Mouse (Mus musculus): ENCODE measurements at regions not wholly inside any gene's neighbourhood (a gene's known extent, or its start where the extent isn't known, plus 50 kb on each side); places are given as distances from the start of the nearest gene placed in this dataset.

- H3K9ac ChIP-seq = no peak overlapping the region
- no peaks in the 10 kb centered on the region for H3K27me3 ChIP-seq
- no peak overlapping the region for H3K4me3 ChIP-seq (replicated peaks)
- H3K4me2 ChIP-seq = no peak overlapping the region
- 92% methylated on average over 6 of the region's 6 CpGs for WGBS
- H3K4me1 ChIP-seq = peaks cover 39% of the 10 kb centered on the region
- H3K9me3 ChIP-seq = no peaks in the 10 kb centered on the region; the same call in 1 of the 2 replicates
- no peaks in the 10 kb centered on the region for H3K36me3 ChIP-seq (replicated peaks)
- ATAC-seq (ENCODE audit: low FRiP score) = no peak
- H3K27ac ChIP-seq = peak overlapping the region; percentile 9
These were observed 209.5 kb downstream of the Sorl1 start for GRCm38 (mm10) chr9:41914611-41915010.

DNA sequence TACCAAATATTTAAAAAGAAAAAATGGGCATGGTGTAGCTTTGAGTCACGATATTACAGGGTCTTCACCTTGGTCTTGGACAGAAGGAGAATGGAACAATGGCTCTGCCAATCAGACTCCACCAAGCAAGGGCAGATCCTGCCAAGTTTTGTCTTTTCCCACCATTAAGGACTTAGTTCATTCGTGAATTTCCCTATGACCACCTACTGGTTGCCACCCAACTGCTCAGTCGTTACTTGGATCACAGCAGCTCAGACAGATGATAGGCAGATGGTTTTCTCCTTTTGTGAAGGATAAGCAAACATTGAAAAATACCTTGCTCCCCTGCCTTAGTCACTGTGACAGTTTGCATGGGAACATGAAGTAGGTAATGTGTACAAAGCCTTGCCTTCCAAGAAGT lies 210.2 kb downstream of the Sorl1 start:
- WGBS = 56% methylated on average over 3 of the region's 3 CpGs
- Histone ChIP-seq H3K9ac (no peak overlapping the region), H3K27ac (no peak overlapping the region), H3K27me3 (no peaks in the 10 kb centered on the region), H3K4me2 (no peak overlapping the region), H3K4me1 (peaks cover 32% of the 10 kb centered on the region), H3K36me3 (replicated peaks) (no peaks in the 10 kb centered on the region), H3K4me3 (replicated peaks) (no peak overlapping the region), H3K9me3 (no peaks in the 10 kb centered on the region; the same call in 1 of the 2 replicates)
- no peak for ATAC-seq (ENCODE audit: low FRiP score)

GRCm38 (mm10) chr9:41912482-41912881 lies 211.6 kb downstream of the Sorl1 start:
- WGBS = 88% methylated on average over 5 of the region's 5 CpGs
- H3K4me3 ChIP-seq (replicated peaks) = no peak overlapping the region
- ATAC-seq (ENCODE audit: low FRiP score) = no peak
- H3K27ac ChIP-seq = no peak overlapping the region
- H3K27me3 ChIP-seq = no peaks in the 10 kb centered on the region
- H3K4me2 ChIP-seq = no peak overlapping the region
- no peaks in the 10 kb centered on the region for H3K36me3 ChIP-seq (replicated peaks)
- no peaks in the 10 kb centered on the region; the same call in 1 of the 2 replicates for H3K9me3 ChIP-seq
- H3K4me1 ChIP-seq = peaks cover 18% of the 10 kb centered on the region
- no peak overlapping the region for H3K9ac ChIP-seq

DNA sequence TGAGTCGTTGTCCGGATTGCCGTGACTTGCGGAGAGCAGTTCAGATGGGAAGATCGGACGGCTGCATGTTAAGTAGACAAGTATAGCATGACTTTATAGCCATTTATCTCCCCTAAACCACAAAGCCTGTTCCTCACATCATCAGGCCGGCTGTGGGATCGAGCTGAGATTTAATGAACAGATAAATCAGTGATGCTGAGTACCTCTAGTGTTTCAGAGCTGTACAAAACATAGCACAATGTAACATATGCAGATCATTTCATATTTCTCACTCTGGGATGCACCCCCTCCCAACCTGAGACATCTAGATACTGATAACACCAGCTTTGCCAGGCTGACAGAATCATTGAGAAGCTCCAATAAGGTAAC lies 223.5 kb downstream of the Sorl1 start:
- 68% methylated on average over 8 of the region's 8 CpGs for WGBS
- ATAC-seq (ENCODE audit: low FRiP score) = no peak
- H3K27ac ChIP-seq = no peak overlapping the region

GRCm38 (mm10) chr9:41899766-41900605 lies 224.1 kb downstream of the Sorl1 start:
- no peak overlapping the region for H3K9ac ChIP-seq
- H3K4me2 ChIP-seq = no peak overlapping the region
- H3K4me1 ChIP-seq = peaks cover 19% of the 10 kb centered on the region
- H3K27ac ChIP-seq = no peak overlapping the region
- H3K4me3 ChIP-seq (replicated peaks) = no peak overlapping the region
- no peaks in the 10 kb centered on the region for H3K36me3 ChIP-seq (replicated peaks)
- H3K9me3 ChIP-seq = no peaks in the 10 kb centered on the region
- H3K27me3 ChIP-seq = 0 out of 2 replicates have a peak, but pooled peaks cover 3% of the 10 kb centered on the region
- ATAC-seq (ENCODE audit: low FRiP score) = no peak
- WGBS = 35% methylated on average over 11 of the region's 11 CpGs

More for the DNA sequence above, 223.5 kb downstream of the Sorl1 start:
- Histone ChIP-seq H3K4me3 (replicated peaks) (no peak overlapping the region), H3K4me2 (no peak overlapping the region), H3K4me1 (peaks cover 19% of the 10 kb centered on the region), H3K9me3 (no peaks in the 10 kb centered on the region), H3K27me3 (0 out of 2 replicates have a peak, but pooled peaks cover 3% of the 10 kb centered on the region), H3K9ac (no peak overlapping the region), H3K36me3 (replicated peaks) (no peaks in the 10 kb centered on the region)

GRCm38 (mm10) chr9:41895106-41895505 lies 229.0 kb downstream of the Sorl1 start:
- peaks cover 3% of the 10 kb centered on the region; the same call in 1 of the 2 replicates for H3K27me3 ChIP-seq
- no peak overlapping the region for H3K4me2 ChIP-seq
- H3K4me3 ChIP-seq (replicated peaks) = no peak overlapping the region
- no peaks in the 10 kb centered on the region for H3K36me3 ChIP-seq (replicated peaks)
- no peak overlapping the region for H3K27ac ChIP-seq
- peaks cover 37% of the 10 kb centered on the region for H3K4me1 ChIP-seq
- no peaks in the 10 kb centered on the region for H3K9me3 ChIP-seq
- WGBS = 87% methylated on average over 5 of the region's 5 CpGs
- ATAC-seq (ENCODE audit: low FRiP score) = no peak
- H3K9ac ChIP-seq = no peak overlapping the region

GRCm38 (mm10) chr9:41892841-41893240 lies 231.3 kb downstream of the Sorl1 start:
- Histone ChIP-seq H3K9me3 (no peaks in the 10 kb centered on the region), H3K36me3 (replicated peaks) (no peaks in the 10 kb centered on the region), H3K9ac (no peak overlapping the region), H3K4me2 (no peak overlapping the region), H3K27ac (no peak overlapping the region), H3K27me3 (peaks cover 3% of the 10 kb centered on the region; the same call in 1 of the 2 replicates), H3K4me3 (replicated peaks) (no peak overlapping the region), H3K4me1 (peaks cover 31% of the 10 kb centered on the region)
- 81% methylated on average over 3 of the region's 3 CpGs for WGBS
- ATAC-seq (ENCODE audit: low FRiP score) = no peak

DNA sequence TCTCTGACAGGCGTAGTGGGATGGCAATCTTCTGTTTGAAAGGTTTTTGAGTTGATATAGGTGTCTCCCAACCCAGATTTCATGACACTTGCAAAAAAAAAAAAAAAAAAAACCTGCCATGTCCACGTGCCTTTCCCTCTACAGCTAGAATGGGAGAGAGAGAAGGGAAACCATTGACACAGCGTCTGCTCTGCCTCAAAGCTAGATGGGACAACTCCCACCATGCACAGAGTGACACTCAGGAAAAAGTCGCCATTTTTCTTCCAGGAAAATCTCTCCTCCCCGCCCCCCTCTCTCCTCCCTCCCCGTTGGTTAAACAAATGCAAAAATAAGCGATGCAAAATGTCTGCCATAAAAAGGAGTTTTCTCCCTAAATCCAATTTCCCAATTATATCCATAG lies 232.9 kb downstream of the Sorl1 start:
- WGBS = 54% methylated on average over 7 of the region's 7 CpGs
- H3K36me3 ChIP-seq (replicated peaks) = no peaks in the 10 kb centered on the region
- H3K27ac ChIP-seq = peak overlapping the region; percentile 94
- 0 out of 2 replicates have a peak overlapping the region, but pooled peaks have one; percentile 13 for H3K9ac ChIP-seq
- no peaks in the 10 kb centered on the region; the same call in 1 of the 2 replicates for H3K27me3 ChIP-seq
- no peak for ATAC-seq (ENCODE audit: low FRiP score)
- H3K9me3 ChIP-seq = no peaks in the 10 kb centered on the region
- H3K4me3 ChIP-seq (replicated peaks) = no peak overlapping the region
- peaks cover 31% of the 10 kb centered on the region for H3K4me1 ChIP-seq
- peak overlapping the region; percentile 42 for H3K4me2 ChIP-seq

DNA sequence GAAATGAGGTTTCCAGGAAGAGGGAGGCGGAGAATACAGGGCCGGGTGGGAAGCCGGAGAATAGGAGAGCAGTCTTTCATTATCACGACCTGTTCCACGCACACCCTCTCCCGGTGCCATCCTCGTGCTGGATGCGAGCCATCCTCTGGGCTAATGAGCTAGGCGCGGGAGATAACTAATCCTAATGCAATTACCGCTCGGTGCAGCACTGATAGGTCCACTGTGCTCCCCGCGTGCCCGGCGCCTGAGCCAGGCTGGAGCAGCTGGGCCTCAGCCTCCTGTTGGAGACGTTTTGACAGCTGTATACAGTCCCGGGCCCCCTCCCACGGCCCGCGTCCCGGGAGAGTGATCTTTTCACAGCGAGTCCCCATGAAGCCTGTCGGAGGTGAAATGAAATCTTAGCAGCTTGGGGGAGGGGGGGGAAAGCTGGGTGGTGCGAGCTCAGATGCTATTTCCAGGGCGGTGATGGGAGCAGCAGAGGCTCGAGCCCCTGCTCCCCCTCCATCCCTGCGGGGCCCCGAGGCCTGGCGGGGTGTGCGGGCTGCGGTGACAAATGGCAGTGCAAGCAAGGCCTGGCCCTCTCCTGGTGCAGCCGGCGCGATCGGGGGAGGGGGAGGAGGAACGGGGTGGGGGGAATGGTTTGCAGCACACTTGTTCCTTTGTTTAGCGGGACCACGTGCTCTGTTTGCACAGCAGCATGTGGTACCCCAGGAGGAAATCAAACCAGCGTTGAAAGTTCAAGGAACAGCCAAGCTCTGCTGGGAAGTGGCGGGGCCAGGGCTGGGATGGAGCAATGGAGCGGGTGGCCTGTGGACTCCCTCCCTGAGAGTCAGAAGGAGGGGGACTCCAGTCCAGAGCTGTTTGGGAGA lies 233.6 kb downstream of the Sorl1 start:
- peak overlapping the region; percentile 21 for H3K4me3 ChIP-seq (replicated peaks)
- peaks cover 31% of the 10 kb centered on the region for H3K4me1 ChIP-seq
- 1% methylated on average over 42 of the region's 42 CpGs for WGBS
- no peaks in the 10 kb centered on the region for H3K9me3 ChIP-seq
- H3K27ac ChIP-seq = peak overlapping the region; percentile 94
- H3K9ac ChIP-seq = peak overlapping the region; percentile 13
- H3K4me2 ChIP-seq = peak overlapping the region; percentile 42
- no peaks in the 10 kb centered on the region for H3K36me3 ChIP-seq (replicated peaks)
- H3K27me3 ChIP-seq = no peaks in the 10 kb centered on the region; the same call in 1 of the 2 replicates
- ATAC-seq (ENCODE audit: low FRiP score) = peak; percentile 95

- H3K4me3 ChIP-seq (replicated peaks) = peak overlapping the region; percentile 21
- peak; percentile 60 for ATAC-seq (ENCODE audit: low FRiP score)
- H3K9ac ChIP-seq = peak overlapping the region; percentile 13
- peak overlapping the region; percentile 42 for H3K4me2 ChIP-seq
- no peaks in the 10 kb centered on the region; the same call in 1 of the 2 replicates for H3K27me3 ChIP-seq
- H3K9me3 ChIP-seq = no peaks in the 10 kb centered on the region
- H3K27ac ChIP-seq = peak overlapping the region; percentile 94
- no peaks in the 10 kb centered on the region for H3K36me3 ChIP-seq (replicated peaks)
- WGBS = 40% methylated on average over 12 of the region's 12 CpGs
- H3K4me1 ChIP-seq = peaks cover 31% of the 10 kb centered on the region
These were observed 234.4 kb downstream of the Sorl1 start for GRCm38 (mm10) chr9:41889568-41890272.

DNA sequence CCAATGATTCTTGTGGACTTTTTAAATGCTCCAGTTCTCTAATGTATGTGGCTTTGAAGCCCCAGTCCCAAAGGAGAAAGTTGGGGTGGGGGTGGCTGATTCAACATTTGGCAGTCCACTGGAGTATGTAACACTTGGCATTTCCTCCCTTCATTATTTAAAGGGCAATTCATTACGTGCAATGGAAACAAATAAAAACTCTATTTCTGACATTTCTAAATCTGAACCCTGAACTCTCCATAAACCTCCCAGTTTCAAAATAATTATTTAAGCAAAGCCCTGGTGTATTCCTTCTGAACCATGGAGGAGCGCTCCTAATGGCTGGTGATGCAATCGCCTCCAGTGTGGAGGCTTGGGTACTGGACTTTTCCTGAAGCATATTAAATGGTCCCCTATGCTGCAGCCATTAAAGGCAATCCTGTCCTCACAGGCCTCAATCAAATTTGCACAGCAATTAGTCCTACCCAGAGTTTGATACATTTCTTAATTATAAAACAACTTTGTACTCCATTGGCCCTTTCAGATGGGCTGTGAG lies 235.4 kb downstream of the Sorl1 start:
- Histone ChIP-seq H3K4me3 (replicated peaks) (no peak overlapping the region), H3K4me2 (no peak overlapping the region), H3K36me3 (replicated peaks) (no peaks in the 10 kb centered on the region), H3K27ac (peak overlapping the region; percentile 94; the same call in 1 of the 2 replicates), H3K27me3 (no peaks in the 10 kb centered on the region), H3K4me1 (peaks cover 31% of the 10 kb centered on the region), H3K9me3 (no peaks in the 10 kb centered on the region), H3K9ac (no peak overlapping the region)
- no peak for ATAC-seq (ENCODE audit: low FRiP score)
- 81% methylated on average over 3 of the region's 3 CpGs for WGBS

All from forebrain, embryonic 12.5 days (tissue).